Mouse (Mus musculus) bone marrow macrophage, adult 2 months (primary cell): ENCODE results near the gene 6030468B19Rik.

Experiments used
- CTCF ChIP-seq: IDR thresholded peaks from 2 replicates; pipeline ENCODE4 v1.5.1; 2012; ENCODE audit warnings: low read depth, mild to moderate bottlenecking, low read length, moderate library complexity
- POLR2A ChIP-seq: IDR thresholded peaks from 2 replicates; pipeline ENCODE4 v1.6.1; 2012; ENCODE audit warnings: mild to moderate bottlenecking, low read depth, low read length, borderline replicate concordance

- TF ChIP-seq CTCF (no peak), POLR2A (no peak)
These were observed 32.3 kb downstream of the 6030468B19Rik start for GRCm38 (mm10) chr11:117829671-117830215.
